Mouse (Mus musculus) limb, embryonic 14.5 days (tissue): ENCODE measurements around the gene Acsbg1. TPM values are rescaled to one million over a fixed set of nuclear protein-coding genes. Genes with fewer than 3 reads are reported as not detected.

ENCODE experiments used
- ATAC-seq: fragments of 200-750 bp; cut with Nextera tagmentation; 2 replicates; pipeline ENCODE4 v1.8.0; 2017; ENCODE audit warnings: low read depth, moderate number of reproducible peaks, moderate TSS enrichment; ENCODE audit not compliant: low FRiP score
- DNase-seq: peaks from one replicate; pipeline ENCODE4 v3.0.0-alpha.2; 2015; ENCODE audit warnings: low spot score
- H3K27ac ChIP-seq: fragments of 300-500 bp; sonication (generic); replicated peaks from 2 replicates; pipeline ENCODE4 v1.5.1; 2014; ENCODE audit warnings: low read depth, mild to moderate bottlenecking, low read length, moderate library complexity, mixed read lengths
- H3K27me3 ChIP-seq: fragments of 300-500 bp; sonication (generic); 2 replicates; pipeline ENCODE4 v1.6.1; 2014; ENCODE audit warnings: low read length, mixed read lengths; ENCODE audit not compliant: control insufficient read depth, insufficient read depth
- H3K36me3 ChIP-seq: fragments of 300-500 bp; sonication (generic); 2 replicates; pipeline ENCODE4 v1.6.1; 2014; ENCODE audit warnings: mild to moderate bottlenecking, low read length, moderate library complexity, mixed read lengths; ENCODE audit not compliant: control insufficient read depth, insufficient read depth
- H3K4me1 ChIP-seq: fragments of 300-500 bp; sonication (generic); 2 replicates; pipeline ENCODE4 v1.6.1; 2014; ENCODE audit warnings: antibody characterized with exemption, low read length, mixed read lengths; ENCODE audit not compliant: control insufficient read depth, insufficient read depth
- H3K4me2 ChIP-seq: fragments of 300-500 bp; sonication (generic); replicated peaks from 2 replicates; pipeline ENCODE4 v1.6.1; 2014; ENCODE audit warnings: low read depth, mild to moderate bottlenecking, low read length, moderate library complexity; ENCODE audit not compliant: severe bottlenecking
- H3K4me3 ChIP-seq: fragments of 300-500 bp; sonication (generic); replicated peaks from 2 replicates; pipeline ENCODE4 v1.5.1; 2014; ENCODE audit warnings: low read length
- H3K9ac ChIP-seq: fragments of 300-500 bp; sonication (generic); 2 replicates; pipeline ENCODE4 v1.6.1; 2014; ENCODE audit warnings: mild to moderate bottlenecking, low read depth, low read length, moderate library complexity; ENCODE audit not compliant: severe bottlenecking
- H3K9me3 ChIP-seq: fragments of 300-500 bp; sonication (generic); 2 replicates; pipeline ENCODE4 v1.6.1; 2016; ENCODE audit warnings: low read length; ENCODE audit not compliant: control insufficient read depth
- POLR2A ChIP-seq: fragments of 200-500 bp; IDR thresholded peaks from 2 replicates; pipeline ENCODE4 v1.8.0; 2012; ENCODE audit warnings: inconsistent platforms, mild to moderate bottlenecking, moderate library complexity, borderline replicate concordance; ENCODE audit not compliant: insufficient read depth, insufficient read length; ENCODE audit errors: extremely low read depth
- WGBS: fragments of 180-500 bp; shearing (Covaris S2); extraction: QIAGEN DNeasy Blood & Tissue Kit; methylation state at CpG from one replicate; pipeline ENCODE4 v1.1.7; 2014; 5-methylcytosine and 5-hydroxymethylcytosine counted together
- polyA plus RNA-seq, 2 experiments: library from polyadenylated mRNA; depleted of rRNA in 1 of 2; stranded (reverse) in 1 of 2; unstranded in 1 of 2; fragments of >200 nt; fragmentation: Nextera tagmentation in 1 of 2; extraction: Ambion mirVana in 1 of 2; gene quantifications; 2 replicates each; pipeline versions ENCODE4 v1.2.1 to v1.2.3; 2012 to 2014

Gene Acsbg1
- polyA plus RNA-seq, 2 experiments: 0.40 to 0.51 TPM

DNA sequence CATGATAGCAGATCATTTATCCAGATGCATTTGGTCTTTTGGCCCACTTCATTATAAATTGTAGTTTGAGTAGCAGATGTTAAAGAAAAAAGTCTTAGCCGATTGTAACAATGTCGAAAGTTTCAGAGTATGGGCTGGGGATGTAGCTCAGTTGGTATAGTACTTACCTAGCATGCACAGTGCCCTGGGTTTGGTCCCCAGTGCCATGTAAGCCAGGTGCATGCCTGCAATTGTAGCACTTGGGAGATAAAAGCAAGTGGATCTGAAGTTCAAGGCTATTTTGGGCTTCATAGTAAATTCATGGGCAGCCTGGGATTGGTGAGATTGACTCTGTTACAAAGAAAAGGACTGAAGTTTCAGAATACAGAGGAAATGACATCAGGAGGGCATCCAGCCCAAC is 40.9 kb upstream of the Acsbg1 start:
- H3K4me2 ChIP-seq: no peak overlapping the region
- no peak for TF ChIP-seq POLR2A
- no peak overlapping the region for H3K27ac ChIP-seq
- no peaks in the 10 kb centered on the region; the same call in 1 of the 2 replicates for H3K27me3 ChIP-seq
- ATAC-seq (no peak), DNase-seq (no peak)
- no peak overlapping the region for H3K9ac ChIP-seq
- H3K4me1 ChIP-seq: peaks cover 14% of the 10 kb centered on the region
- WGBS: 82% methylated on average over 2 of the region's 2 CpGs
- H3K9me3 ChIP-seq: no peaks in the 10 kb centered on the region
- H3K36me3 ChIP-seq: no peaks in the 10 kb centered on the region
- H3K4me3 ChIP-seq: no peak overlapping the region

DNA sequence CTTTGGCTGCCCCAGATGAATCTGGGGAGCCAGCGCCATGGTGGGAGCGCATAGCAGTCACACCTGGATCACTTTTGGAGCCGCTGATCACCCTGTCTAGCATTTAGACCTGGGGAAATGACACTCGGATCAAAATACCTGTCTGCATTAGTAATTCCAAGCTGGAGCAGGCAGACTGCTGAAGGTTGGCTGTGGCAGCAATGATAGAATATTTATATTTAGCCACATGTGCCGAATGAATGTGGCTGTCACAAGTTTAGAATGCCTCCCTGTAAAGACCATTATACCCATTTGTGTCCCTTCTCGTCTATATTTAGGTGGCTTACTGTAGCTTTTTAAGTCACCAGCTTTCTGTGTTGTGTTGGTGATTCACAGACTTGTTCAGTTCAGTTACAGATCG is 39.1 kb upstream of the Acsbg1 start:
- WGBS: 77% methylated on average over 7 of the region's 7 CpGs
- Histone ChIP-seq H3K27ac (no peak overlapping the region), H3K4me1 (peaks cover 14% of the 10 kb centered on the region), H3K9me3 (no peaks in the 10 kb centered on the region), H3K36me3 (no peaks in the 10 kb centered on the region), H3K27me3 (no peaks in the 10 kb centered on the region; the same call in 1 of the 2 replicates), H3K4me2 (peak overlapping the region; percentile 94), H3K4me3 (peak overlapping the region; percentile 75; the same call in 1 of the 2 replicates), H3K9ac (no peak overlapping the region)
- ATAC-seq (no peak), DNase-seq (no peak)
- TF ChIP-seq POLR2A: no peak

DNA sequence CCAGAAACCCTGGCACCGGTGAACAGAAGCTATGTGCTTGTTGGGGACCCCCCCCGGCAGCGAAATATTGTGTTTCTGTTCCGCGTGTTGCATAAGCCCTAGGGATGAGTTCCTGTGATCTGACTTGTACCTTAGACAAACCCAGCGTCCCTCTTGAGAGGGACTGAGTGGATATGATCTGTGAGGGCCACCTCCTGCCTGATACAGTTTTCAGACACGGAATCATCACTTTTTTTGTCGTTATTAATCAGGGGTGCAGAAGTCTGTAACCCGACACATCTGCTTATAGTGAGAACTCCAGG is 38.5 kb upstream of the Acsbg1 start:
- H3K9ac ChIP-seq: peak overlapping the region; percentile 82
- H3K27ac ChIP-seq: no peak overlapping the region
- H3K4me3 ChIP-seq: peak overlapping the region; percentile 75
- no peaks in the 10 kb centered on the region for H3K9me3 ChIP-seq
- ATAC-seq: no peak
- H3K4me1 ChIP-seq: peaks cover 14% of the 10 kb centered on the region
- no peaks in the 10 kb centered on the region for H3K36me3 ChIP-seq
- 19% methylated on average over 9 of the region's 9 CpGs for WGBS
- H3K4me2 ChIP-seq: peak overlapping the region; percentile 94
- no peak for TF ChIP-seq POLR2A
- no peaks in the 10 kb centered on the region; the same call in 1 of the 2 replicates for H3K27me3 ChIP-seq
- no peak for DNase-seq

DNA sequence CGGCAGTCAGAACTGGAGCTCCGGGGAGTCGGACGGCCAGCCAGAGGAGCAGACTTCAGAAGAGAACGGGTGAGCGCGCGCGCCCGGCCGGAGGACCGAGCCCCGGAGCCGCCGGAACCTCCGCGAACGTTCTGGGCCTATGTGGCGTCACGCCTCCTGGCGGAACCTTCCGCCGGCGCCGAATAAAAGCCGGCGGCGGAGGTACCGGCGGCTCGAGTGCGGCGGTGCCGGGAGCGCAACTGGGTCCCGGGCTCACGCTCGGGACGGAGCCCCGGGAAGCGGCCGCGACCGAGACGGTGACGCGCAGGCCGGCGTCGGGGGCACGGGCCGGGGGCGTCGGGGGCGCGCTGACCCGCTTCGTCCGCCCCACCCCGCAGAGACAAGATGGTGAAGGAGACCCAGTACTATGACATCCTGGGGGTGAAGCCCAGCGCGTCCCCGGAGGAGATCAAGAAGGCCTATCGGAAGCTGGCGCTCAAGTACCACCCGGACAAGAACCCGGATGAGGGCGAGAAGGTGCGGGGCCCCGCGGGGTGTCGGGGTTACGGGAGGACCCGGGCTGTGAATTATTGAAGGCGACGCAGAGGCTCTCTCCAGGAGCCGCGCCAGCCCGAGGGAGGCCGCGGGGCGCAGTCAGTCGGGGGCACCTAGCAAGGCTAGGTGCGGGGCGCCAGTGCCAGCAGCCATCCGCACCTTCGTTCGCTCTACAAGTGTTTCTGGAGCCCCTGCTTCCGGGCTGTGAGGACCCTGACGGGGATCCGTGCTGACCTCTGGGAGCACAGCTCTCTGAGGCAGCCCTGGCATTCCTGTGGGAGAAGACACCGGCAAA is 37.9 kb upstream of the Acsbg1 start:
- WGBS: under 1% methylated on average over 81 of the region's 92 CpGs
- TF ChIP-seq POLR2A: peak; percentile 71; the same call in 1 of the 2 replicates
- H3K36me3 ChIP-seq: no peaks in the 10 kb centered on the region
- H3K9me3 ChIP-seq: no peaks in the 10 kb centered on the region
- H3K4me2 ChIP-seq: peak overlapping the region; percentile 94
- peak overlapping the region; percentile 75 for H3K4me3 ChIP-seq
- H3K9ac ChIP-seq: peak overlapping the region; percentile 82
- no peaks in the 10 kb centered on the region; the same call in 1 of the 2 replicates for H3K27me3 ChIP-seq
- H3K27ac ChIP-seq: peak overlapping the region; percentile 61
- DNase-seq: peak; percentile 64
- peaks cover 14% of the 10 kb centered on the region for H3K4me1 ChIP-seq
- peak; percentile 68 for ATAC-seq

DNA sequence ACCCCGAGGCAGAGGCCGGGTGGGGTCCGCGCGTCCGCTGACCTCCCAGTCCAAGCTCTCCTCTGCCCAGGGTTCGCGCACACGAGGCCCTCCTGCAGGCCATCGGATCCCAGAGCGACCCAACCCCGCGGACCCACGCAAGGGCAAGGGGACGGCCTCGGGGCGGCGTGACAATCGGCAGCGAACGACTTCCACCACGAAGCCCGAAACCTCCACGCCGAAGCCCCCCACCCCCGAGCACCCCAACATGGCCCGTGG is 37.3 kb upstream of the Acsbg1 start:
- TF ChIP-seq POLR2A: no peak
- peak overlapping the region; percentile 61 for H3K27ac ChIP-seq
- no peaks in the 10 kb centered on the region for H3K36me3 ChIP-seq
- peak overlapping the region; percentile 82 for H3K9ac ChIP-seq
- 7% methylated on average over 19 of the region's 27 CpGs for WGBS
- H3K4me1 ChIP-seq: peaks cover 14% of the 10 kb centered on the region
- ATAC-seq (no peak; the same call in 1 of the 2 replicates), DNase-seq (no peak)
- peak overlapping the region; percentile 75 for H3K4me3 ChIP-seq
- no peaks in the 10 kb centered on the region for H3K9me3 ChIP-seq
- peak overlapping the region; percentile 94 for H3K4me2 ChIP-seq
- H3K27me3 ChIP-seq: no peaks in the 10 kb centered on the region; the same call in 1 of the 2 replicates
